Mouse (Mus musculus) spleen, adult 2 months (tissue): ENCODE results near the gene Lrrc1.

Experiments
- CTCF ChIP-seq: fragments of 200-500 bp; IDR thresholded peaks from 2 replicates; pipeline ENCODE4 v1.5.1; 2011; ENCODE audit warnings: mild to moderate bottlenecking, inconsistent platforms; ENCODE audit not compliant: insufficient read depth, insufficient read length, insufficient replicate concordance; ENCODE audit errors: extremely low read depth
- POLR2A ChIP-seq: fragments of 200-500 bp; IDR thresholded peaks from 2 replicates; pipeline ENCODE4 v1.6.1; 2011; ENCODE audit warnings: low read depth, low read length, inconsistent platforms

GRCm38 (mm10) chr9:77437131-77437530, 107.5 kb downstream of the Lrrc1 start:
- no peak for TF ChIP-seq CTCF
- no peak for TF ChIP-seq POLR2A
